Mouse (Mus musculus) ES-E14 (cell line): ENCODE data around the gene Epha5.

Experiments
- CHD2 ChIP-seq: IDR thresholded peaks from 2 replicates; pipeline ENCODE4 v1.6.1; 2014; ENCODE audit warnings: mild to moderate bottlenecking, low read depth, low read length, inconsistent platforms
- HCFC1 ChIP-seq: IDR thresholded peaks from 2 replicates; pipeline ENCODE4 v1.6.1; 2012; ENCODE audit warnings: low read length, inconsistent platforms, borderline replicate concordance; ENCODE audit not compliant: insufficient read depth
- ZNF384 ChIP-seq: IDR thresholded peaks from 2 replicates; pipeline ENCODE4 v1.6.1; 2012; ENCODE audit warnings: low read depth, low read length, inconsistent platforms

DNA sequence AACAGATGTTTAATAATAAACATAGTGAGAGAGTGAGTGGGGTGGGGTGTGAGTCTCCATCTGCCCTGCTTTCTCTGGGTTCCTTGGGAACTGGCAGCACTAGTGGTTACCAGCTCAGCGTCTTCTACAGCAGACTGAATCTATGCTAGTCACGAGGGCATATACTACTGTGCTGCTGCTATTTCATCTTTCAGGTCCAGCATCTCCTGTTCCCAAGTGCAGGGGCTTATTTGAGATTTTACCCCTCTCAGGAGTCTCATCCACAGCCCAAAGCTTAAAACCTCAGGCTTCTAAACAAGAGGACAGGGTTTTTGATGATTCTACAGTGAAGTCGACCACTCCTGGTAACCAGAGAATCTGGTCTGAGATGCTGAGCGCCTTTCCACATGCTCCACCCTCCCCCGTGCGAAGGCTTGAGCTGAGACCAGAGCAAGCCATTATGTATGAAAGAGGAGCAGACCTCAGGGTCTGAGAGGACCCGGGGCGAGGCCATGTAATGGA is 2.2 kb downstream of the Epha5 start:
- TF ChIP-seq ZNF384 = no peak
- no peak for TF ChIP-seq HCFC1
- TF ChIP-seq CHD2 = no peak
